Mouse (Mus musculus) lung, adult 2 months (tissue): ENCODE measurements around the gene Alppl2. TPM values are rescaled to one million over a fixed set of nuclear protein-coding genes. Genes with fewer than 3 reads are reported as not detected.

Experiments
- DNase-seq: peaks from one replicate; pipeline ENCODE4 v3.0.0; 2022
- H3K4me1 ChIP-seq: fragments of 200-500 bp; 2 replicates; pipeline ENCODE4 v1.6.1; 2011; ENCODE audit warnings: low read length; ENCODE audit not compliant: control insufficient read depth, insufficient read depth
- H3K4me3 ChIP-seq: fragments of 200-500 bp; replicated peaks from 2 replicates; pipeline ENCODE3; 2011; ENCODE audit warnings: low read depth, mild to moderate bottlenecking, control low read depth, low read length; ENCODE audit errors: extremely low read depth
- CTCF ChIP-seq: fragments of 200-500 bp; IDR thresholded peaks from 2 replicates; pipeline ENCODE4 v1.5.1; 2011; ENCODE audit warnings: mild to moderate bottlenecking, low read length, control low read depth; ENCODE audit not compliant: insufficient read depth
- POLR2A ChIP-seq: fragments of 200-500 bp; IDR thresholded peaks from 2 replicates; pipeline ENCODE4 v1.6.1; 2011; ENCODE audit warnings: low read depth, mild to moderate bottlenecking, control low read depth, low read length, borderline replicate concordance; ENCODE audit errors: extremely low read depth
- WGBS: fragments of 180-500 bp; shearing (Covaris S2); methylation state at CpG from one replicate; pipeline ENCODE4 v1.1.7; 2018; 5-methylcytosine and 5-hydroxymethylcytosine counted together
- polyA plus RNA-seq: library from polyadenylated mRNA; depleted of rRNA; stranded (reverse); fragments of >200 nt; gene quantifications from 2 replicates; pipeline ENCODE4 v1.2.3, GENCODE M21; 2012

Alppl2 gene
- polyA plus RNA-seq, 1 experiment, result 0.07 TPM

DNA sequence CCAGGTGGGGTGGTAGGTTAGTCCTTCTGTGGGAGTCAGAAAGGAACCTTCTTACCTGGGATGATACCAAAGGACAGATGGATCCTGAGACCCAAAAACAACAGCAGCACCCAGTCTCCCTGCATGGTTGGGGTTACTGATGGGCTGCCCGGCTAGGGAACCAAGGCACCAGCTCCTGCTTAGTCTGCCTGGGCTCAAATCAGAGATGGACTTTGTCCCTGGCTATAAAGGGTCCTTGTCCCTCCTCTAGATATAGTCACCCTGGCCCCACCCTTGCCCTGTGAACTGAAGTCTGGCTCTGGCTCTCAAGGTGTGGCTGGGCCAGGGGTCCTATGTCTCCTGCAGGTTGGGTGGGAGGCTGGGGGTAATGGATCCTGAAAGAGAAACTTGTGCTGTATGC is 11.7 kb upstream of the Alppl2 start, which contains the start of gene Alpi:
TSS of gene Alpi (minus strand) at position 196 of the 400 bp plus-strand sequence.
- no peak for DNase-seq
- 94% methylated on average over 1 of the region's 1 CpGs for WGBS
- TF ChIP-seq POLR2A (no peak), CTCF (no peak)
- peaks cover 2% of the 10 kb centered on the region; the same call in 1 of the 2 replicates for H3K4me1 ChIP-seq
- H3K4me3 ChIP-seq, result no peak within 1 kb of the TSS

DNA sequence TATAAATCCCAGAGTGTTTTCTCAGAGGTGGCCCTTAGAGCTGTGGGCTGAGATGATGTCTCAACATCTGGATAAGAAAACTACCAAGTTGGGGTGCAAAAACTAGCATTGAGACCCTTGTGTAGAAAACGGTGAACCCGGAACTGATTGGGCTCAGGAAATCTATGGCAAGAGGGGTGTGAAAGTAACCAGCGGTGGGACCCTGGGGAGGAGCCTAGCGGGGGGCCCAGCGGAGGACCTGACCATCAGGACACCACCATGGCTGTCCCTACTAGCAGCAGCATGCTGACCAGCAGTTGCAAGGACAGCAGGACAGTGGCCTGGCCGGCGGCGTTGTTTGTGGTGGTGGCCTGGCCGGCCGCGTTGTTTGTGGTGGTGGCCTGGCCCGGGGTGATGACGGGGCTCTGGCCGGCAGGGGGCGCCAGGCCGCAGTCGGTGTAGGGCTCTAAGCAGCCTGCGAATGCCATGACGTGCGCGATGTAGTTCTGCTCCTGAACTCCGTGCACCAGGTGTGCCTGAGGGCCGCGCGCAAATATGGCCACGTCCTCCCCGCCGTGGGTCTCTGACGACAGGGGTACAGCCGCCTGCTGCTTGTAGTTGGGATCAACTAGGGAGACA is 8.7 kb upstream of the Alppl2 start:
- peak; percentile 51 for DNase-seq
- Histone ChIP-seq H3K4me3 (no peak overlapping the region), H3K4me1 (peaks cover 2% of the 10 kb centered on the region; the same call in 1 of the 2 replicates)
- no peak for TF ChIP-seq POLR2A
- peak; percentile 25; the same call in 1 of the 2 replicates for TF ChIP-seq CTCF
- 14% methylated on average over 30 of the region's 30 CpGs for WGBS

DNA sequence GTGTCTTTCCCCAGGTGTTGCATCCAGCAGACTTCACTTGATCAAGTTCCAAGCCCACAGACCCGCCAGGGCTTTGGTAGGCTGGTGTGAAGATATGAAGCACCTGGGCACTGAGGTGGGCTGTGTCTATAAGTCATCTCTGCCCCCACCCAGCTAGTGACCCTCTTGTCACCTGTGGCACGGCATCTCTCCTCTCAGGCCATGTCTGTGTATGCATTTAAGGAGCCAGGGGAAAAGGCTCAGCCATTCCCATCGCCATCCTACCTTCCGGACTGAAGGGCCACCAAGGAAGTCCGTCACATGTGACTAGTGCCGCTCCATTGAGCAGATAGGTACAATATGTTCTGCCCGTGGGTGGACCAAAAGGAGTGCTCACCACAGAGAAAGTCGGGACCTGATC is 5.9 kb upstream of the Alppl2 start:
- TF ChIP-seq POLR2A (no peak), CTCF (no peak)
- WGBS, result 79% methylated on average over 8 of the region's 8 CpGs
- DNase-seq, result no peak
- no peak overlapping the region for H3K4me3 ChIP-seq
- peaks cover 2% of the 10 kb centered on the region; the same call in 1 of the 2 replicates for H3K4me1 ChIP-seq

DNA sequence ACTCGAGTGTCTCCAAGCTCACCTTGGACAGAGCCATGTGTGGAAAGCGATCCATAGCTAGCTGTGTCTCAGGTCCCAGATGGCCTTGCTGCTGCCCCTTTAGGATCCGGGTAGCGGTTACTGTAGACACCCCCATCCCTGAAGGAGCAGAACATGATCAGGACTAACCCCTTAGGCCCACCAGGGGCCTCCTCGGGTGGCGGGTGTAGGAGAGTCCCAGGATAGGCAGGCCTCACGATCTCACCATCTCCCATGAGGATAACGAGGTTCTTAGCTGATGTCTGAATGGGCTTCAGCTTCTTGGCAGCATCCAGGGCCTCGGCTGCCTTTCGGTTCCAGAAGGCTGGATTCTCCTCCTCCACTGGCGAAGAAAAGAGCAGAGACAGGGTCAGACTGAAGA is 477 bp downstream of the Alppl2 start:
- 83% methylated on average over 11 of the region's 11 CpGs for WGBS
- no peaks in the 10 kb centered on the region for H3K4me1 ChIP-seq
- no peak for DNase-seq
- H3K4me3 ChIP-seq, result no peak overlapping the region
- TF ChIP-seq POLR2A (no peak), CTCF (no peak)

DNA sequence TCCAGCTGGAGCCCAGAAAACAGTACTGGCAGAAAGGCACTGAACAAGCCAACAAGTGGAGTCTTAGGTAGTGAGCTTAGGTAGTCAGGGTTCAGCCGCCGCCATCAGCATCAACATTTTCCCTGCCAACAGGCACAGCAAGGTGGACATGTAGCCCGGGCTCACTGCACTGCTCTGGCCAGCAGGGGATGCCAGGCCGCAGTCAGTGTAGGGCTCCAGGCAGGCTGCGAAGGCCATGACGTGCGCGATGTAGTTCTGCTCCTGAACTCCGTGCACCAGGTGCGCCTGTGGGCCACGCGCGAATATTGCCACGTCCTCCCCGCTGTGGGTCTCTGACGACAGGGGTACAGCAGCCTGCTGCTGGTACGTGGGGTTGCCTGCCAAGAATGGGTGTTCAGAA is 2.8 kb downstream of the Alppl2 start:
- 75% methylated on average over 17 of the region's 17 CpGs for WGBS
- no peak for DNase-seq
- Histone ChIP-seq H3K4me3 (no peak overlapping the region), H3K4me1 (no peaks in the 10 kb centered on the region)
- TF ChIP-seq CTCF, result no peak
- no peak for TF ChIP-seq POLR2A

DNA sequence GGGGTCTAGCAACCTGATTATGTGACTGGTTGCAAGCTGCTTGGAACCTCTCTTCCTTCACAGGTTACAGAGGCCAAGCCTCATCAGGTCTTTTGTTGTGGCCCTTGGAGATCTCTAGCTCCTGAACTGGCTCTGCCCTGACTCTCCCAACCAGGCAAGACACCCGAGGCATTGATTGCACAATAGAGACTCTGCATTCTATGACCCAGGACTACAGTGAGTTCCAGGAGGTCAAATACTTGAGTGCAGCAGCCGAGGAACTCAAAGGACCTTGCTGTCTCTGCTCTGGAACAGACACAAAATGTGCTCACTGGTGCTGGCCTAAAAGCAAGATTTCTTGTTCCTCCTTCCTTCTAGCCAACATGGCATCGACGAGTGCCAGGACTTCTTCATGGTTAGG is 3.5 kb downstream of the Alppl2 start:
- no peak for TF ChIP-seq POLR2A
- TF ChIP-seq CTCF, result no peak
- no peak for DNase-seq
- WGBS, result 51% methylated on average over 4 of the region's 4 CpGs
- Histone ChIP-seq H3K4me1 (no peaks in the 10 kb centered on the region), H3K4me3 (no peak overlapping the region)

DNA sequence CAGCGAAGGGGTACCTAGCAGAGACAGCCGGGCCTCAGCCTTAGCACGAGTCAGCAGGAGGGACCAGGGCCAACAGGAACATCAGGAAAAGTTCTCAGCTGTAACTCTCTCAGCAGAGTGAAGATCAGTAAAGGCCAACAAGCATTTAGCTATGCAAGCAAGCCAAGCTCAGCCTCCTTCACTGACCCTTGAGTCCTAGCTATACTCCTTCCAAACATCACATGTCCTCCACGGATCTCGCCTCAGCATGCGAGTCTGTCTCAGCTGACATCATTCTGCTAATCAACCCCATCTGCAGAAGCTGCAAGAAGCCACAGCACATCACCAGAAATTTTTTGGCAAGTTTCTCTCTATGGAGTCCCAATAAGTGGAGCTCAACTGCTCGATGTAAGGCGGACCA is 16.0 kb downstream of the Alppl2 start:
- TF ChIP-seq POLR2A, result no peak
- no peak for TF ChIP-seq CTCF
- 76% methylated on average over 8 of the region's 8 CpGs for WGBS
- no peak overlapping the region for H3K4me3 ChIP-seq
- no peaks in the 10 kb centered on the region for H3K4me1 ChIP-seq
- DNase-seq, result no peak

DNA sequence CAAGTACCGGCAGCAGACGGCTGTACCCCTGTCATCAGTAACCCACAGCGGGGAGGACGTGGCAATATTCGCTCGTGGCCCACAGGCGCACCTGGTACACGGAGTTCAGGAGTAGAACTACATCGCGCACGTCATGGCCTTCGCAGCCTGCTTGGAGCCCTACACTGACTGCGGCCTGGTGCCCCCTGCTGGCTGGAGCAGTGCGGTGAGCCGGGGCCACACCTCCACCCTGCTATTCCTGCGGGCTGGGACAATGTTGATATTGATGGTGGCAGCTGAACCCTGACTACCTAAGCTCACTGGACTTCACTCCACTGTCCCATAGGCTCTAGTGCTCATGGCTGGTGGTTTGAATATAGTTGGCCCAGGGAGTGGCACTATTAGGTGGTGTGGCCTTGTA is 19.0 kb downstream of the Alppl2 start:
- Histone ChIP-seq H3K4me3 (no peak overlapping the region), H3K4me1 (no peaks in the 10 kb centered on the region)
- peak; percentile 41 for DNase-seq
- peak; percentile 46 for TF ChIP-seq CTCF
- no peak for TF ChIP-seq POLR2A
- WGBS, result 53% methylated on average over 16 of the region's 16 CpGs

DNA sequence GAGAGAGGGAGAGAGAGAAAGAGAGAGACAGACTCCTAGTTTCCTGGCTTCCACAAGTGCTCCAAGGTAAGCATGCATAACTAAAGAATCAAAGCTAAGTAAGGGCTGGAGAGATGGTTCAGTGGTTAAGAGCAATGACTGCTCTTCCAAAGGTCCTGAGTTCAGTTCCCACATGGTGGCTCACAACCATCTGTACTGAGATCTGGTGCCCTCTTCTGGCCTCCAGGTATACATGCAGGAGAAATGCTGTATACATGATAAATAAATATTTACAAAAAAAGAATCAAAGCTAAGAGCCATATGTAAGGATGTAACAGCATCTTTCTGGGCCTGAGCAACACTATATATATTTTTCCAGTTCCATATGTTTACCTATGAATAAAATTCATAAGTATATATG is 28.8 kb downstream of the Alppl2 start:
- H3K4me1 ChIP-seq, result no peaks in the 10 kb centered on the region
- H3K4me3 ChIP-seq, result no peak overlapping the region
- TF ChIP-seq POLR2A, result no peak
- TF ChIP-seq CTCF, result no peak
- no peak for DNase-seq

DNA sequence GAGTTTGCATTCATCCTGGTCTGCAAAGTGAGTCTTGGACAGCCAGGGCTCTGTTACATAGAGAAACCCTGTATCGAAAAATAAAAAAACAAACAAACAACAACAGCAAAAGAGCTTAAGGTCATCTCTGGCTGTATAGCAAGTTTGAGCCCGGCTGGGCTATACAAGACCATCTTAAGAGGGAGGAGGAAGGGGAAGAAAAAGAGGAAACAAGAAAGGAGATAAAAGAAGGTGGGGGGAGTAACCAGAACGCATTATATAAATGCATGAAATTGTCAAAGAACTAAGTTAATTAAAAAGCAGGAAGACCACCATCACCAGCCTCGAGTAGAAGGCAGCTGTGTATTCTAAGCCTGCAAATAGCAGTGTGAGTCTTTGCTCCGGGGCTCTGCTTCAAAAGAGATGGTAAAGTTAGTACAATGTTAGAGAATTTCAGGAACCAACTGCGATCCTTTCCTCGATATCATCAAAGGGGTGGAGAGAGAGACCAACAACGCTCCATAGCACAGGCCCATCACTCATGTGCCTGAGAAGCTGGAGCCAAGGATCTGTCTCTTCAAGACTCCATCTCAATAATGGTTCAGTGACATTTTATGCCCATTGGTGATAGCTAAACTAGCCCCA is 30.6 kb downstream of the Alppl2 start:
- Histone ChIP-seq H3K4me3 (no peak overlapping the region), H3K4me1 (no peaks in the 10 kb centered on the region)
- TF ChIP-seq POLR2A (no peak), CTCF (no peak)
- no peak for DNase-seq
- WGBS, result 67% methylated on average over 8 of the region's 8 CpGs
